In the genomic region with DNA sequence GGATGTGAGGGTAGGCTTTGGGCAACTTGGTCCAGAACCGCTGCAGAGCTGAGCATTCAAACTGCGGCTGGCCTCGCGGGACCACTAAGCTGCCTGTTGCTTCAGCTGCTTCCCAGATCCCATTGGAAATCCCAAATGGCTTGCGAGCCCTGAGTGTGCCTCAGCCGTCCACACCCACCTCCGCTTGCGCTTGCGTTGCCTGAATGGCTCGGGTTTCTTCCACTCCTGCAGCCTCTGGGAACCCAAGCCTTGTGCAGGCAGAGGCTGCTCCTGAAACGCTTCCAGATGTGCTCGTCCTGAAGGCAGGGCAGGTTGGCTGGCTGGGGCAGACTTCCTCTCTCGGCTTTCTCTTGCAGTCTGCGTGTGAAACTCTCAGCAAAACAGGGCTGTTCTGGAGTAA, we compare ENCODE assay signal across 9 mouse cellular contexts. TPM values are rescaled to one million over a fixed set of nuclear protein-coding genes. Genes with fewer than 3 reads are reported as not detected.
A peak's percentile ranks its signal among the peaks of the same experiment; 100 is the strongest.
DNase-seq lines count a peak whose midpoint lies in the region; ATAC-seq lines count a peak whose summit lies in the region.
"Had no signal": no experiment of that assay in that cellular context is flagged by ENCODE, and none has a peak within 500 bp of the region (broad histone marks: within the 10 kb centered on the region; RNA-seq: fewer than 3 reads in every experiment).

Gene Glt8d2, minus strand, starts transcription at position 157 of the 400 bp plus-strand sequence.

- peak; percentile 48 for DNase-seq in layer of hippocampus, adult 11-12 months (ENCODE audit: low spot score)
- DNase-seq in layer of hippocampus, postnatal 10 days (ENCODE audit: low spot score in 2 of 2), result no peak
- peak in 1 of 2 experiments; percentile 71 for DNase-seq in frontal cortex, adult 2 months (ENCODE audit: extremely low spot score in 1 of 2, low spot score in 1 of 2)
- peak; percentile 67 for DNase-seq in heart, postnatal 4 days
- peak; percentile 33 to 69 for DNase-seq in left cerebral cortex, adult 8-10 months (ENCODE audit: low spot score in 2 of 2)
- DNase-seq in right cerebral cortex, postnatal 36 days (ENCODE audit: low spot score in 2 of 2), result peak; percentile 60 to 68
- DNase-seq in spleen, postnatal 10 days (ENCODE audit: low spot score in 2 of 2), result no peak

- ATAC-seq in megakaryocyte, adult 5-6 weeks (ENCODE audit: poor library complexity, severe bottlenecking), result peak; percentile 55

RNA-seq across cellular contexts. Expression of gene Glt8d2, which starts in this region (rescaled TPM):
- total RNA-seq in layer of hippocampus, postnatal 10 days (2021), result 1 to 10 TPM; 5.6 to 6.1 TPM
- polyA plus RNA-seq in frontal cortex, adult 2 months (2012; rRNA removed), result 11.0 and 11.3 TPM in 2 replicates
- total RNA-seq in heart, postnatal 4 days (2021), result 1 to 10 TPM; 3.0 to 3.9 TPM
- total RNA-seq in left cerebral cortex, adult 8-10 months (2022), result 10 to 100 TPM; 12.5 to 21.1 (median 14.4) TPM
- 0.18 TPM in 1 of 2 replicates, not detected in the other for total RNA-seq in megakaryocyte, adult 5-6 weeks (2015)
- 1.0 TPM in 1 of 2 replicates, not detected in the other for total RNA-seq in megakaryocyte, adult 5-6 weeks (2017)
- polyA plus RNA-seq: liver, adult 2 months had no signal

Comparison
In these comparisons a context has a peak if more than half of its experiments do, and no peak if none do; other contexts are left out.
1. DNase-seq: peak in layer of hippocampus, adult 11-12 months (single experiment), heart, postnatal 4 days (single experiment), left cerebral cortex, adult 8-10 months (2 of 2) and right cerebral cortex, postnatal 36 days (2 of 2); none in layer of hippocampus, postnatal 10 days (0 of 2) and spleen, postnatal 10 days (0 of 2).